Mouse (Mus musculus) heart, postnatal 14 days (tissue): ENCODE results near the gene Gm26938. TPM values are rescaled to one million over a fixed set of nuclear protein-coding genes. Genes with fewer than 3 reads are reported as not detected.

ENCODE experiments used
- DNase-seq, 2 experiments: peaks; one replicate each; pipeline ENCODE4 v3.0.0; 2021 to 2022
- intact Hi-C: fragments of 180-260 bp; cut with DNase I; formaldehyde crosslinking; loops from one replicate; pipeline ENCODE4 v1.15.1; 2025
- long read RNA-seq, 2 experiments: library from polyadenylated mRNA; stranded (forward); transcript quantifications; one replicate each; pipeline ENCODE4 v2.0.0; 2021
- total RNA-seq, 2 experiments: library from RNA; stranded (reverse); gene quantifications; 2 replicates each; pipeline ENCODE4 v1.2.3; 2021

Gm26938 gene
- not detected for total RNA-seq
- long read RNA-seq, experiment 1 = 0 reads
- long read RNA-seq, experiment 2 = 0 reads

DNA sequence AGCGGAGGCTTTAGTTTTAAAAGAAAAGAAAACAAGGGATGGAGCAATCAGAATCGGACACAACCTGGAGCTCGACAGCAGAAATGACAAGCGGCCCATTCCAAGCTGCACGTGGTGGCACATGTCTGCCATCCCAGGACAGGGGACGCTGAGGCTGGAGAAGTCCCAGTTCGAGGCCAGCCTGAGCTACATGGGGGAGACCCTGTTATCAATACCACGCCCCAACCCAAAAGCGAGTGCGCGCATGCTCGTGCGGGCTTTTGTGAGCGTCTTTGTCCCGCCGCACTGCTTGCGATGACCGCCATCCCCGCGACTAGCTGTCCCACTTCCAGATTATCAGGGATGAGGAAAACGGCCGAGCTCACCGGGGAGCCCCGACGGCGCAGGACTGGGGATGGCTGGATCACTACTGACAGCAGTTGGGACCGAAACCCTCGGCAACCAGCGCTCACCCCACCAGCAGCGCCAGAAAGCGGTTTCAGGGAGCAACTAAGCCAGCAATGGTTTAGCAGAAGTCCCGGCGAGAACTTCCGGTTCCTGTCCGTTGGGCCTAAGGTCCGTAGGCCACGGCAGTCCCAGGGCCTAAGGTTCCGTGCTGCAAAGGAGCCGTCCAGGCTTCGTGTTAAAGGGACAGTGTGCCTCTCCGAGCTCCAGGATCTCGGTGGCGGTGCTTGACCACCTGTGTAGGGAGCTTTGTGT is at the start of gene Gm26938, which contains the start of gene Psmg3:
Gene Gm26938 (minus strand): TSS at position 51 of the 699 bp plus-strand sequence.
Gene Psmg3 (minus strand): TSS at position 529 of the 699 bp plus-strand sequence.
- intact Hi-C loops = no loop called here
- DNase-seq = peak; percentile 89 to 95

DNA sequence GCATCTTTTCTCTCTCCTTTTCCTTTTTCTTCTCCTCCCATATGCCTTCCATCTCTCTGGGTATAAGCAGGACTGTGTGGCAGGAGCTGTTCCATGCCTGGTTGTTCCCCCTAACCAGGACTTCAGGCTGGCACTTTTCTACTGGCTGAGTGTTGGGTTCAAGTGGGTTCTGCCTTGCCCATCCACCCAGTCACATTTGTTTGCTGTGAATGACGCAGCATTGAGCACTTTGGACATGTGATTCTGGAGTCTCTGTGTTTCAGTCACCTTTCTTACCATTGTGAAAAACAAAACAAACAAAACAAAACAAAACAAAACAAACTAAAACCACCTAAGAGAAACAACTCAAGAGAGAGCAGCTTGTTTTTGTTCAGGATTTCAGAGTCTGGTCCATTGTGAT is 45.3 kb upstream of the Gm26938 start:
- intact Hi-C loops = no loop called here
- no peak for DNase-seq

DNA sequence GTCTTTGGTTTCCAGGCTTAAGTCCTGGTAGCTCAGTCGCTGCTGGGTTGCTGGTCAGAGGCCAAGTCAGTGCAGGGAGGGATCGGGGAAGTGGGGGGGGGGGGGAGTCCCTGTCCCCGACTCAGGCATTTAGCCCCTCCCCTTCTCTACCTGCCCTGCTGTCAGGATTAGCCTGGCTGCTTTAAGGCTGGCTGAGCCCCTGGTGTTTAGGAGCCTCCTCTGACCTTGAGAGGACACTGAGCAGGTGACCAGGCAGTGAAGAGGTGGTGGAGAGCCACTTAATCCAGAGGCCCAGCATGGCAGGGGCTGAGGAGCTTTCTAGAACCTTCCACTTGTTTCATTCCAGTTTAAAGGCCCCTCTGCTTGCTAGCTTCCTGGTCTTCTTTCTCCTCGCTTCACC is 44.7 kb upstream of the Gm26938 start:
- intact Hi-C loops = no loop called here
- DNase-seq = no peak

DNA sequence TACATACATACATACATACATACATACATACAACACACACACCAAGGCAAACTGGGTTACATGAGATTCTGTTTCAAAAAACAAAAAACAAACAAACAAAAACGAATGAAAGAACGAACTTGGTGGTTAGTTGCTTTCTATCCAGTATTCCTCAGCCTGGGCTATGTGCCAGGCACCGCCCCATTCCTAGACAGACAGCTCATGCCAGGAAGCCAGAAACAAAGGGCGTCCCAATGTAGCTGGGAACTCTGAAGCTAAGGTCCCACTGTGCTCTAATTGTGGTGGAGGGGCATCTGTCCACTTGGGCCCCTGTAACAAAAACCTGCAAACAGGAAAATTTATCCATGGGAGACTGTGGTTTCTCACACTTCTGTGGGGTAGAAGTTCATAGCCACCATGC is 36.6 kb upstream of the Gm26938 start:
- intact Hi-C loops = no loop called here

DNA sequence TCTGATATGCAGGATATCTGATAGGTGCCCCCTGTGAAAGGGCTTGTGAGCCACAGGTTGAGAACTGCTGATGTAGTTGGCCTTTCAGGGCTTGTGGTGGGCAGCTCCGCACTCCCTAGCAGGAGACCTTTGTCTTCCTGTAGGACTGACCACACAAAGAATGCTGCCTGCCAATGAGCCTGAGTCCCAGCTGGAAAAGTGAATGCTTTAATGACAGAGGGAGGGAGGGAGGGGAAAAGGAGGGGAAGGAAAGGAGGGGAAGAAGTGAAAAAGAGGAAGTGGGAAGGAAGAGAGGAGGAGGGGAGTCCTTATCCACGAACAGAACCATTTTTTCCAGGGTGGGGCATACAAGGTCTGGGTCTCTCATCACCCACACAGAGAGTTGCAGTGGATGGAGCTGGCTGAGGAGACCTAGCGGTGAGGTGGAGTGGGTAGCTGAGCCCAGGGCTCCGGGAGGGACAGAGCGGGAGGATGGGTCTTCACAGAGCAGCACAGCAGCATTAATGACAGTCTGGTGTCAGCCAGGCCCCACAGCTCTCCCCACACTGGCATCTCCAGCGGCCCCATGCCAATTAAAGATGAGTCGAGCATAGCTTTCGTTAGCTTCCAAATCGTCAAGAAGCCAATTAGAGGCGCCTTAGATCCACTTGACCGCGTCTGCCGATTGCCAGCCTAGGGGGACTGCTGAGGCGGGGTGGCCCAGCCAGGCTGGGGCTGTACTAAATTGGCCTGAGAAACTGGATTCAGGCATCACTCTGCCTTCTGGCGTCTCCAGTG is 34.3 kb upstream of the Gm26938 start:
- intact Hi-C loops = no loop called here
- DNase-seq = no peak

More for the DNA sequence above, 36.6 kb upstream of the Gm26938 start:
- peak; percentile 72 to 85 for DNase-seq

DNA sequence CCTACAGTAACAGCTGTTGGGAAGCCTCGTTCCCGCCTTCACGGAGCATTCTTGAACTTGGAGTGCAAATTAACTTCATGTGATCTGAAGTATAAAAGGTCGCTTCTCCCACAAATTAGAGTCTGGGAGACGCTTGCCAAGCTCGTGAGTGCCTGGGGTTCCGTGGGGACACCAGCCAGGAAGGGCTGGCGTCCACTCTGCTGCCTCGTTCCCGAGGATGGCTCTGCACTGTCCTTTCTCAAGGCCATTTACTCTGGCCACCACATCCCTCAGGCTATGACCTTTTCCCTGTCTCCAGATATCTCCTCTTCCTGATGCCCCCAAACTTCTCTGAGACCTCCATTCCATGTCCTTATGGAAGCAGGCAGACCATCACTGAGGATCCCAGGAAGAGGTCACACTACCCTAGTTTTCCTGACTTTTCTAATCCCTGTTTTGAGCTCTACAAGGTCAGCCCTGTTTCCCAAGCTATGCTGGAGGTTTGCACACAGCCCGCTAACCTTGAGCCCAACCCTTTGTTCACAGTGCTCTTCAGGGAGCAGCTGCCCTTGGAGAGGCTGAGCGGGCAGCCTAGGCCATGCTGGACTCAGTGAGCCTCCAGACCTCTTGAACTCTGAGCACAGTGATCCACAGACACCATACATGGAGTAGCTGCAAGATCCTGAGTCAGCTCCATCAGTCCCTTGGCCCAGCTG is 23.6 kb upstream of the Gm26938 start:
- intact Hi-C loops = no loop called here

DNA sequence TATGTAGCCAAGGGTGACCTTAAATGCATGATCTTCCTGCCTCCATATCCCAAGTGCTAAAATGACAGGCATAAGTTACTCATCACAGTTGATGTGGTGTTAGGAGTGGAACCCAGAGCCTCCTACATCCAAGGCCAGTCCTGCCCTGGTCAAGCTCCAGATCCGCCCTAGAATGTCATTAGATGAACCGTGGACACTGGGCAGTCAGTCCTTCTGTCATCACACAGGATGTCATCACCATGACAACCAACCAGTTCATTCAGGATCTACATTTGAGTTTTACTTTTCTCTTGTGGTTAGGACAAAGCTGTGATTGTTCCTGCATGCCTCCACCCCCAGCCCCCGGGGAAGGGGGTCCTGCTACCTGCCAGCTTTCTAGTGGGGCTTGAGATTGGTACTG is 12.9 kb upstream of the Gm26938 start:
- no peak for DNase-seq
- intact Hi-C loops = loop anchor here (1.0 to 10.0 kb wide), 7 partner anchors 70 to 698 kb away; partner anchors contain the start of gene Eif3b

More for the DNA sequence above, 23.6 kb upstream of the Gm26938 start:
- DNase-seq = peak in 1 of 2 experiments; percentile 7

DNA sequence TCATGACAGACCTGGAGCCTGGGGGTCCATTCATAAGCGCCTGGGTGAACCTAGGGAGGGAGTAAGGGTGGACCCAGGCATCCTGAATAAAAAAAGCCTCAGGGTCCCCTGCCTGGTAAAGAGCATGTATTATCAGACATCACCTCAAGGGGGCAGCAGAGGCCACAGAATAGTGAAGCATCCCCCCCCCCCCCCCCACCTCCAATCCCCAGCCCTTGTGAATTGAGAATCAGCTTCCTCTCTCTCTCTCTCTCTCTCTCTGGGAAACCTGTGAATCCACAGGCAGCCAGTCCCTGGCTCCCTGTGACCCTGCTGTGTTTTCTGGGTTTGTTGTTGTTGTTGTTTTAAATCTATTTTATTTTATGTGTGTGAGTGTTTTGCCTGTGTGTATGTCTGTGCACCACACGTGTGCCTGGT is 12.3 kb upstream of the Gm26938 start:
- peak; percentile 68 to 84 for DNase-seq
- intact Hi-C loops = loop anchor here (1.0 to 10.0 kb wide), 7 partner anchors 70 to 699 kb away; partner anchors contain the start of gene Eif3b

DNA sequence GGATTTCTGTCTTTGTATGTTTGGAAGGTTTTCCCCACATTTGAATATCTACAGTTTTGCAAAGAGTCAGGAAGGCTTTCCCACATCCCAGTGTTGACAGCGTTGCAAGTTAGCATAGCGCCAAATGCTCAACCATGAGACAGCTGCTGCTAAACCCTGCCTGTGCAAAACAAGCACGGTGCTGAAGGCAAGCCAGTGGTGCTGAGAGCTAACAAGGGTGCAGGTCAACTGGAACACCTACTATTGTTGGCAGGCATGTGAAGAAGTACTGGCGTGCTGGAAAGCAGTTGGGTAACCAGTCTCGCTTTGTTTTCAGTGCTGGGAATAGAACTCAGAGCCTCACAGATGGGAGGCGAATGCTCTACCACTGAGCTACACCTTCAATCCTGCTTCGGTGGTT is 9.5 kb upstream of the Gm26938 start:
- no peak for DNase-seq
- intact Hi-C loops = loop anchor here (2.0 to 10.0 kb wide), 3 partner anchors 305 to 702 kb away; partner anchors contain the start of gene Eif3b

DNA sequence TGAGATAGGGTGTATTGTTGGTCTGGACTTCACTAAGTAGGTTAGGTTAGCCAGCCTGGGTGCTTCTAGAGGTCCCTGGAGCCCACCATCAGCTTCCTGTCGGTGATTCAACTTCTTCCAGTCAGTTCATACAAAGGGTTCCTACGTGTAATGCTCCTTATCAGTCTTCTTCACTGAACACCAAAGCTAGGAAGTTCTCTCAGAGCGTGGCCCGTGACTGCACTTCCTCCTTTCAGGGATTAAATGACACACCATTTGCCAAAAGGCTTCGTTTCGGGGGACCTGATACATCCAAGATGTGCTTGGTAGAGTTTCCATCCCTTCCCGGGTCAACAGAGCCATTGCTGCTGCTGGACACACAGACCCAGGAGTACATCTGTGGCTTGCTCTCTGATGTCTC is 5.9 kb upstream of the Gm26938 start:
- intact Hi-C loops = loop anchor here (10.0 kb wide), 1 partner anchor 583 kb away; the partner anchor contains the start of gene Eif3b
- no peak for DNase-seq

DNA sequence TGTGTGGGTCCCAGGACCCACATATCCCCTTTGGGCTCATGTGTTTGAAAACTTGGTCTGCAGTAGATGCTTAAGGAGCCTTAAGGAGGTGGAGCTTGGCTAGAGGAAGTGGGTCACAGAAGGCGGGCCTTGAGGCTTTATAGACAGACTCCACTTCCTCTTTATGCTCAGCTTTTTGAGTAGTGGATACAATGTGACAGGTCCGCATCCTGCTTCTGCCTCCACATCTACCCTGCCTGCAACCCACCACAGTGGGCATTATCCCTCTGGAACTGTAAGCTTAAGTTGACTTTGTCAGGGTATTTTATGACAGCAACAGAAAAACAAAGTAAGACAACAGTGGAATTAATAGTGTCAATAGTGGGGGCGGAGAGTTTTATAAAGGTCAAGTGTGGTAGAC is 4.5 kb upstream of the Gm26938 start:
- intact Hi-C loops = loop anchor here (10.0 kb wide), 1 partner anchor 584 kb away; the partner anchor contains the start of gene Eif3b
- no peak for DNase-seq

DNA sequence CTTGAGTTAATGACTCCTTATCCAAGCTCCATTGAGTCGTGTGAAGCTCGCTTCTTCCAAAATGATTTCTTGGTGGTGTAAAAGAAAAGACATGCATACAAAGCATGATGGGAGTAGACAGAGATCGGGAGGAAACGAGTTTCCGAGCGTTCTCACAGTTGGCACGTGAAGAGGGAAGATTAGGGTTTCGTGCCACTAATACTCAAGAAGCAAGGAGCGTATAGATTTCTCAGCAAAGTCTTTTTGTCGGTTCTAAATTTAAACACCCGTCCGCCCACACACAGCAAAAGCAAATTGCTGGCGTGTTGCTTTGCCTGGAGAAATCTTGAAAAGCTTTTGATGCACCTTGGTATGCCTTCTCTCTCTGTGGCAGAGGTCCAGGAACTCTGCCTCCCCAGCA is 3.2 kb upstream of the Gm26938 start:
- no peak for DNase-seq
- intact Hi-C loops = no loop called here

DNA sequence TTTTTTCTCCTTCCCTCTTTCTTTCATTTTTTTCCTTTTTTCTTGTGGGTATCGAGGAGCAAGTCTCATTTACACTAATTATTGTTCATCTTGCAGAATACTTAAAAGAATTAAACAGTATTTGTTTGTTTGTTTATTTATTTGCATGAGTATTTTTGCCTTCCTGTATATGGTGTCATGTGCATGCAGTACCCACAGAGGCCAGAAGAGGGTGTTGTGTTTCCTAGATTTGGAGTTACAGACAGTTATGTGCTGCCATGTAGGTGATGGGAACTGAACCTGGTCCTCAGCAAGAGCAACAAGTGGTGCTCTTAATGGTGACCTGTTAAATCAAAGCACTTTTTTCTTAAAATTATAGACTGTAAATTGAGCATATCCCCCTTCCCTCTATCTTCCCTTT is 1.4 kb upstream of the Gm26938 start:
- intact Hi-C loops = no loop called here
- DNase-seq = no peak

DNA sequence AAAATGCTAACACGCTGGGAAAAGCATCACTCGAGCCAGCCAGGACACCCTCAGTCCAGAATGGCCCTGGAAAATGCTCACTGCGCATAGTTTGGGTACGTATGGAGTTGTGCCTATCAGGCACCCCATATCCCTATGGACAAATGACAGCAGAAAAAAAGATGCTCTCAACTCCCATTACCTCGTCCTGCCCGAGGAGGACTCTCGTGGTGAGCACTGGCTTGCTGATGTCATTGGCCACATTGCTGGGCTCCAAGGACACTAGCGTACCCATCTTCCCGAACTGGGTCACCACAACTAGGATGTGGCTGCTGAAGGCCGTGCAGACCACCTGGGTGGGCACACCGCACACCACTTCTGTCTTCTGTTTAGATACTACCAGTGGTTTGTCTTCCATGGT is 260 bp downstream of the Gm26938 start:
- intact Hi-C loops = no loop called here

DNA sequence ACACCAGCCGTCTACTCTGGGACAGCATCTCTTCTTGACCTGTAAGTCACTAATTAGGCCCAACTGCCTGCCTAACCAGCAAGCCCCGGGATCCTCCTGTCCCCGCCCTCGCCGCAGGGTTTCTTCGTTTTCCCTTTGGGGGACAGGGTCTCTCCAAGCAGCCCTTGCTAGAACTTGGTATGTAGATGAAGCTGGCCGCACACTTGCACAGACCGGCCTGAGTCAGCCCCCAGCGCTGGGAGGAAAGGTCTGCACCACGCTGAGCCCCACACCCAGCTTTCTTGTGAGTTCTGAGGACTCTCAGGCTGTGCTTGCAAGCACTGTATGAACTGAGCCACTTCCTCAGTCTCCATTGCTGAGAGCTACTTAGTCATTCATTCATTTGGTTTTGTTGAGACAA is 1.7 kb downstream of the Gm26938 start:
- DNase-seq = no peak
- intact Hi-C loops = no loop called here

More for the DNA sequence above, 260 bp downstream of the Gm26938 start:
- DNase-seq = no peak

DNA sequence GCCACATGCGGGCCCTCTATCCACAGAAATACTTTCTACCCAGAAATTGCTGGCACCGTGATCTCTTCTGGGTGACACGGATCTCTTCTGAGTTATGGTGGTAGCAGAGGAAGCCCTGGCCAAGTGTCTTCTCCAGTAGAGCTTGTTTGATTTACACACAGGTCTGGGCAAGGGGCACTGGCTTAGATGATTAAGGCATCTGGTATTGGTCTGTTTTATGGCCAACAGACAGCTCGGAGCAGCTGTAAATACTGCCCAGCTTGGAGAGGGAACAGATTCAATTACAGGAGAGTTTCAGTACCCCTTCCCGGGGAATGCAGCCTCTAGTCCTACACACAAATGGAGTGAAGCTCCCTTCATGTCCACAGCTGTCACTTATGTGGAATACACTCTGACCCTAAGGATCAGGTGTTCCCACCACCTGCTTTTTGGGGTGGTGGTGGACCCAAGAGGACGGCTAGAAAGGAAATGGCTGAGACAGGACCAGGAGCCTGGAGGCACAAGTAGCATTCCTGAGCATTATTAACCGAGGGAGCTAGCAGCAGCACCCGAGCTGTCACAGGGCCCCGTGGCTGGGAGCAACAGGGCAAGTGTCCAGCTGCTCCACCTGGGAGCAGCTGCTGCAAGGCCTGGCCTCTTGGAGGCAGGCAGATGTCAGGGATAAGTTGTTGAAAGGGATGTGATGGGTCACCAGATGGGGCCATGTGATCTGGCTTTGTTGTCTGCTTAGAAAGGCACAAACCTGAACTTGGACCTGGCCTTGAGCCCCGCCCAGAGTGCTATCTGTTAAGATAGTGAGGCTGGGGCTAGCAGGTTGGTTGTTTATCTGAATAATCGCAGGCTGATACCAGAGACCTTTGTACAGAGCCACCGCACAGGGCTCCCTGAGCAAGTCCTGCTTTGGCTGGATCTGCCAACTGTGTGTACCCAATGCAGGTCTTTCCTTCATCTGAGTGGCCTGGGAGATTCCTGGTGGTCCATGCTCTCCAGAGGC is 4.4 kb downstream of the Gm26938 start:
- intact Hi-C loops = no loop called here
- no peak for DNase-seq

DNA sequence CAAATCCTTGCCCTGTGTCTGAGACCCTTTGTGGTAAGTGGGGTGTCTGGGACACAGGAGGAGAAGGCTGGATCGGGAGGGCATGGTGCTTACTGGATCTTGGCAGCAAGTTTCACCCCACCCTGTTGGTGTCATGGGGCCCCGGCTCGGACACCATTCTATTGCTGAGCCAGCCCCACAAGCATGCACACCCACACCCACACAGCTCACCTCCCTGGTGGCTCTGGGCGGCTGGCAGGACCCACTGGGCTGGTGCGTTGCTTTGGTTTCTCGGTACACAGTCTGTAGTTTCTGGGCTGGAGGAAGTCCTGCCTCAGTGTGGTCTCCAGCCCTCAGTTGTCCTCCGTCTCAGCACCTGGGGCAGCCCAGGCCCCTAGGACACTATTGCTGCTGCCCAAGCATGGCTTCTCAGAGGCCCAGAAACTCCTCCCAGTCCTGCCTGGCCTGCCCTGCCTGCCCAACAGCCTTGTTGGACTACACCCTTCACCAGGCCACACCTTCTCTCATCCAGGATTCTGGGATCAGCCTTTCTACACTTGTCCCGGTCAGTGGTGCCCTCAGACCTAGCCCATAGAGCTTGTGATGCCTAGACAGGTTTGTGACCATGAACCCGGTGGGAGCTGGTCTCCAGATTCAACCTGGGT is 6.5 kb downstream of the Gm26938 start, which contains the start of gene Tmem184a:
Gene Tmem184a (minus strand): TSS at position 380 of the 644 bp plus-strand sequence.
- no peak for DNase-seq
- intact Hi-C loops = loop anchor here (2.0 kb wide), 1 partner anchor 37 kb away; no protein-coding TSS in a partner anchor

DNA sequence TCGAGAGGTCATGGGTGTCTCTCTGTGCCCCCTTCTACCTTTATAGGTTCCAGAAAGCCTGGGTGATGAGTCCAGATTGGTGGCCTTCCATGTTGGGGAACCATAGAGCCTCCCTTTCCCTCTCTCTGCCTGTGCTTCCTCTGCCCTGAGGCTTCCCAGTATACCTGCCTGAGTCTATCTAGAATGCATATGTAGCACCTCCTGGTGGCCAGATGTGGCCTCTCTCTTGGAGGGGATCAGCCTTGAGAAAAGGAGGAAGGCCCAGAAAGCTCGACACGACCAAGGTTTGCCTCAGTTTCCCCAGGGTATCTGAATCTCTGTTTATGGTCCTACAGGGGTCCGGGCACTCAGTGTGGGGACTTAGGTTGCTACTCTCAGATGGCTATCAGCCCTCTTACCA is 7.4 kb downstream of the Gm26938 start:
- peak in 1 of 2 experiments; percentile 57 for DNase-seq
- intact Hi-C loops = loop anchor here (2.0 kb wide), 1 partner anchor 36 kb away; no protein-coding TSS in a partner anchor

DNA sequence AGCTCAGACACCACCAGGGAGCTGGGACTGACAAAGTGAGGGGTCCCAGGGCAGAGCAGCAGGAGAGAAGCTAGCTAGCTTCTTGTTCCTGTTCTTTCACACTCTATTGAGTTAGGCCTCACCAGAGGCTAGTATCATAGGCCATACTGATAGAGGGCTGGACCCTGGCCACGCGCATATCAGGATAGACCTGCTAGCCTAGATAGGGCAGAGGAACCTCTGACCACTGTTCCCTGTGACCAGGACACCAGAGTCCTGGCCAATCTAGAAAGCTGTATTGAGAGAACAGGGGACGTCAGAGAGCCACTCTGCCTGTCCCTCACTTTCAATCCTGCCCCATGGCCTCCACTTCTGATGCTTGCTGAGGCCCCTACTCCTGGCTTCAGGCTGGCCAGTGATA is 8.2 kb downstream of the Gm26938 start:
- DNase-seq = no peak
- intact Hi-C loops = loop anchor here (2.0 kb wide), 1 partner anchor 35 kb away; no protein-coding TSS in a partner anchor
